Mouse (Mus musculus) kidney, postnatal 0 days (tissue): ENCODE measurements around the gene Serpina3b. TPM values are rescaled to one million over a fixed set of nuclear protein-coding genes. Genes with fewer than 3 reads are reported as not detected.

Source experiments
- ATAC-seq: fragments of 200-750 bp; cut with Nextera tagmentation; replicated peaks from 2 replicates; pipeline ENCODE4 v1.8.0; 2017; ENCODE audit warnings: low read depth, moderate number of reproducible peaks, moderate TSS enrichment, moderate library complexity; ENCODE audit not compliant: low FRiP score
- DNase-seq: peaks from one replicate; pipeline ENCODE4 v3.0.0-alpha.2; 2016; ENCODE audit warnings: low spot score
- H3K27ac ChIP-seq: fragments of 300-500 bp; sonication (generic); 2 replicates; pipeline ENCODE4 v1.5.1; 2014; ENCODE audit warnings: mild to moderate bottlenecking
- H3K27me3 ChIP-seq: fragments of 300-500 bp; sonication (generic); 2 replicates; pipeline ENCODE4 v1.6.1; 2014; ENCODE audit warnings: low read length, mixed read lengths; ENCODE audit not compliant: insufficient read depth
- H3K36me3 ChIP-seq: fragments of 300-500 bp; sonication (generic); 2 replicates; pipeline ENCODE4 v1.6.1; 2014; ENCODE audit warnings: low read length, mixed read lengths; ENCODE audit not compliant: insufficient read depth
- H3K4me1 ChIP-seq: fragments of 300-500 bp; sonication (generic); replicated peaks from 2 replicates; pipeline ENCODE4 v1.6.1; 2014; ENCODE audit warnings: antibody characterized with exemption, low read length, mixed read lengths; ENCODE audit not compliant: insufficient read depth
- H3K4me2 ChIP-seq: fragments of 300-500 bp; sonication (generic); 2 replicates; pipeline ENCODE4 v1.6.1; 2014; ENCODE audit warnings: mild to moderate bottlenecking, low read length, moderate library complexity, mixed read lengths
- H3K4me3 ChIP-seq: fragments of 300-500 bp; sonication (generic); replicated peaks from 2 replicates; pipeline ENCODE4 v1.5.1; 2014; ENCODE audit warnings: low read depth, low read length
- H3K9ac ChIP-seq: fragments of 300-500 bp; sonication (generic); 2 replicates; pipeline ENCODE4 v1.6.1; 2014; ENCODE audit warnings: low read depth, low read length
- H3K9me3 ChIP-seq: fragments of 300-500 bp; sonication (generic); replicated peaks from 2 replicates; pipeline ENCODE4 v1.6.1; 2016; ENCODE audit warnings: low read length, inconsistent platforms, mixed read lengths
- CTCF ChIP-seq: IDR thresholded peaks from 2 replicates; pipeline ENCODE4 v1.5.1; 2016; ENCODE audit warnings: antibody characterized with exemption, low read depth, mild to moderate bottlenecking, moderate library complexity
- WGBS: fragments of 180-500 bp; shearing (Covaris S2); extraction: QIAGEN DNeasy Blood & Tissue Kit; methylation state at CpG from one replicate; pipeline ENCODE4 v1.1.7; 2014; 5-methylcytosine and 5-hydroxymethylcytosine counted together
- polyA plus RNA-seq: library from polyadenylated mRNA; unstranded; fragments of >200 nt; fragmentation: Nextera tagmentation; extraction: Ambion mirVana; gene quantifications from 2 replicates; pipeline ENCODE4 v1.2.1, GENCODE M21; 2015

Serpina3b gene
- polyA plus RNA-seq, 1 experiment from 2014 or later, result not detected

- H3K4me1 ChIP-seq, result no peaks in the 10 kb centered on the region
- TF ChIP-seq CTCF, result no peak
- no peaks in the 10 kb centered on the region for H3K27me3 ChIP-seq
- WGBS, result 85% methylated on average over 4 of the region's 4 CpGs
- H3K4me2 ChIP-seq, result no peak overlapping the region
- ATAC-seq (no peak), DNase-seq (no peak)
- H3K9me3 ChIP-seq, result no peaks in the 10 kb centered on the region
- no peak overlapping the region for H3K27ac ChIP-seq
- H3K9ac ChIP-seq, result no peak overlapping the region
- H3K36me3 ChIP-seq, result no peaks in the 10 kb centered on the region
- H3K4me3 ChIP-seq, result no peak overlapping the region
Measured at GRCm38 (mm10) chr12:104140543-104141103, 12.8 kb downstream of the Serpina3b start.

- no peaks in the 10 kb centered on the region for H3K36me3 ChIP-seq
- no peak overlapping the region for H3K4me3 ChIP-seq
- ATAC-seq (no peak), DNase-seq (no peak)
- H3K27me3 ChIP-seq, result no peaks in the 10 kb centered on the region
- H3K4me2 ChIP-seq, result no peak overlapping the region
- TF ChIP-seq CTCF, result no peak
- H3K4me1 ChIP-seq, result no peaks in the 10 kb centered on the region
- WGBS, result 89% methylated on average over 1 of the region's 1 CpGs
- H3K9me3 ChIP-seq, result no peaks in the 10 kb centered on the region
- no peak overlapping the region for H3K9ac ChIP-seq
- no peak overlapping the region for H3K27ac ChIP-seq
Measured at GRCm38 (mm10) chr12:104141506-104141905, 13.7 kb downstream of the Serpina3b start.

- WGBS, result 33% methylated on average over 1 of the region's 1 CpGs
- no peak overlapping the region for H3K27ac ChIP-seq
- ATAC-seq (no peak), DNase-seq (no peak)
- H3K4me2 ChIP-seq, result no peak overlapping the region
- H3K9me3 ChIP-seq, result no peaks in the 10 kb centered on the region
- no peak overlapping the region for H3K4me3 ChIP-seq
- no peaks in the 10 kb centered on the region for H3K36me3 ChIP-seq
- no peaks in the 10 kb centered on the region for H3K27me3 ChIP-seq
- H3K4me1 ChIP-seq, result no peaks in the 10 kb centered on the region
- TF ChIP-seq CTCF, result no peak
- no peak overlapping the region for H3K9ac ChIP-seq
Measured at GRCm38 (mm10) chr12:104142427-104142826, 14.6 kb downstream of the Serpina3b start.

GRCm38 (mm10) chr12:104143286-104143685 lies 15.5 kb downstream of the Serpina3b start:
- H3K36me3 ChIP-seq, result no peaks in the 10 kb centered on the region
- ATAC-seq (no peak), DNase-seq (no peak)
- 80% methylated on average over 1 of the region's 1 CpGs for WGBS
- no peak overlapping the region for H3K27ac ChIP-seq
- no peaks in the 10 kb centered on the region for H3K4me1 ChIP-seq
- no peak overlapping the region for H3K4me2 ChIP-seq
- H3K9ac ChIP-seq, result no peak overlapping the region
- TF ChIP-seq CTCF, result no peak
- no peaks in the 10 kb centered on the region for H3K9me3 ChIP-seq
- H3K27me3 ChIP-seq, result no peaks in the 10 kb centered on the region
- no peak overlapping the region for H3K4me3 ChIP-seq

- H3K27me3 ChIP-seq, result no peaks in the 10 kb centered on the region
- no peaks in the 10 kb centered on the region for H3K4me1 ChIP-seq
- 88% methylated on average over 2 of the region's 2 CpGs for WGBS
- no peak overlapping the region for H3K27ac ChIP-seq
- no peak overlapping the region for H3K4me3 ChIP-seq
- DNase-seq (no peak), ATAC-seq (no peak)
- no peak overlapping the region for H3K4me2 ChIP-seq
- H3K9me3 ChIP-seq, result no peaks in the 10 kb centered on the region
- no peak for TF ChIP-seq CTCF
- H3K36me3 ChIP-seq, result no peaks in the 10 kb centered on the region
- no peak overlapping the region for H3K9ac ChIP-seq
Measured at GRCm38 (mm10) chr12:104145571-104145970, 17.8 kb downstream of the Serpina3b start.

GRCm38 (mm10) chr12:104151989-104152388 lies 24.2 kb downstream of the Serpina3b start:
- no peak for TF ChIP-seq CTCF
- DNase-seq (no peak), ATAC-seq (no peak)
- no peaks in the 10 kb centered on the region for H3K4me1 ChIP-seq
- H3K27ac ChIP-seq, result no peak overlapping the region
- H3K9ac ChIP-seq, result no peak overlapping the region
- 70% methylated on average over 2 of the region's 2 CpGs for WGBS
- H3K9me3 ChIP-seq, result no peaks in the 10 kb centered on the region
- H3K36me3 ChIP-seq, result no peaks in the 10 kb centered on the region
- H3K4me3 ChIP-seq, result no peak overlapping the region
- no peaks in the 10 kb centered on the region for H3K27me3 ChIP-seq
- no peak overlapping the region for H3K4me2 ChIP-seq
